Mouse (Mus musculus): ENCODE results near the gene Pacs1.

- TF ChIP-seq CTCF (IDR thresholded peaks at IDR 0.05; ENCODE audit: borderline replicate concordance, control insufficient read depth, extremely low read depth, insufficient read depth, low read length, poor library complexity) (peak; percentile 92), POLR2A (IDR thresholded peaks at IDR 0.05; ENCODE audit: control insufficient read depth, extremely low read depth, insufficient read depth, low read length, poor library complexity) (no peak)
These were observed 178.7 kb downstream of the Pacs1 start for GRCm38 (mm10) chr19:5094243-5094632.

Data from thymus, adult 2 months (tissue).